Mouse (Mus musculus) granulocyte monocyte progenitor cell, adult 5-6 weeks (primary cell): ENCODE results near the gene Smim14. TPM values are rescaled to one million over a fixed set of nuclear protein-coding genes. Genes with fewer than 3 reads are reported as not detected.

Experiments
- ATAC-seq: replicated peaks from 2 replicates; pipeline ENCODE4 v1.8.0; 2016; ENCODE audit warnings: mild to moderate bottlenecking, moderate TSS enrichment, inconsistent platforms; ENCODE audit not compliant: poor library complexity, severe bottlenecking
- total RNA-seq, 2 experiments: library from RNA; stranded (forward) in 1 of 2; stranded (reverse) in 1 of 2; fragments of 200-712, 200-1000 nt in 1 of 2; fragments of >200 nt in 1 of 2; fragmentation: Nextera tagmentation in 1 of 2; gene quantifications; 2 replicates each; pipeline ENCODE4 v1.2.3; 2014 to 2017

Smim14 gene
- total RNA-seq, 2 experiments from 2014 or later, result 95.5 to 127 TPM

DNA sequence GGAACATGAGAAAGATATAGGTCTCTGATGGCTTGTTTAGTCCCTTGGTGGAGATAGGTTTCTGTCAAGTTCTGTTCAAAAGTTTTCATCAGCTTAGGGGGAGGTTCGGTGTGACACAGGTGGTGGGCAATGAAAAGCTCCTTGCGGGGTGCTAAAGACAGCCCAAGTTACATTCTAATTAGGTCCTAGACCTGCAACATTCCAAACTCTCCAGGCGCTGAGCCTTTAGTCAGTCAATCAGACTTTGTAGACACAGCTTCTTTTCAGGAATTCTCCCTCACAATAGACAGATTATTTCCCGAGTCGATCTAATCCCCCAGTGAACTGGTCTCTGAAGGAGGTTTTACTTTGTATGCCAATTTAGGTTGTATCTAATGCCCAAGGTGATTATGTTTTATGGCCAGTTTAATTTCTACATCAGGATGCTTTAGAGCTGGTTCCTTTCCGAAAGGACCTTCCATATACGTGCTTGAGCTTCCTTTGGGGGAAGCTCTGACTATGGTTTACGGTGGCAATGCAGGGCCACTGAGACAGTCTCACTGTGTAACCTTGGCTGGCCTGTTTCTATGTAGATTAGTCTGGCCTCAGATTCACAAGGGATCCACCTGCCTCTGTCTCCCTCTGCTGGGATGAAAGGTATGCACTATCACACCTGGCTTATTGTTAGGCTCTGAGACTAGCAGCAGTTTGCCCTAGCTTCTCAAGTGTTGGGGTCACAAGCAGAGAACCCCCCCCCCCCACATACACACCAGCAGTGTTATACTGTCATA is 11.1 kb downstream of the Smim14 start:
- ATAC-seq, result no peak

DNA sequence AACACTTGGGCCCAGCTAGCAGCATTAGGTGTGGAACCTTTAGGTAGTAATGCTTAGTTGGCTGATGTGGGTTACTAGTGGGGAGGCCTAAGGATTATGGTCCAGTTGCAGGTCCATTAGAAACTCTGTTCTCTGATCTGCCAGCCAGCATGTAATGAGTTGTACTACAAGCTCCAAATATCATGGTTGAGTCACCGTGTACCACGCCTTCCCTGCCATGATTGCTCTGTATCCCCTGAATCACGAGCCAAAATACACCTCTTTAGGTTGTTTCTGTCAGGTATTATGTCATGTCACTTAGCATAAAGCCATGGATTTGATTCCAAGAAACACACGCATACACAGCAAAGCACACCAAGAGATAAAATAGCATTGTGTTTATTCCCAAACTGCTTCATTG is 12.2 kb downstream of the Smim14 start:
- ATAC-seq, result no peak

DNA sequence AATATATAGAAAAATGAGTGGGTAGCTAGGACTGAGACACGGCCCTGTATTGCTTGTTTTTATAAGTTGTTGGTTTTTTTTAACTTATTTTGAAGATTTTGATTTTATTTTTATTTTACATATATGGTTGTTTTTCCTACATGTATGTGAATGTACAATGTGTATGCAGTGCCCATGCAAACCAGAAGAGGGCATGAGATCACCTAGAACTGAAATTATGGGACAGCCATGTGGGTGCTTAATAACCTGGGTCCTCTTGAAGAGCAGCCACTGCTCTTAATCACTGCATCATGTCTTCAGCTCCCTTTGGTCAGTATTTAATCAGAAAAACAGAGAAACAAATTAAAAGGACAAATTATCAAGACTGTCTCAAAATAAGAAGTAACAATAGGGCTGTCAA is 15.2 kb downstream of the Smim14 start:
- peak; percentile 67; the same call in 1 of the 2 replicates for ATAC-seq

DNA sequence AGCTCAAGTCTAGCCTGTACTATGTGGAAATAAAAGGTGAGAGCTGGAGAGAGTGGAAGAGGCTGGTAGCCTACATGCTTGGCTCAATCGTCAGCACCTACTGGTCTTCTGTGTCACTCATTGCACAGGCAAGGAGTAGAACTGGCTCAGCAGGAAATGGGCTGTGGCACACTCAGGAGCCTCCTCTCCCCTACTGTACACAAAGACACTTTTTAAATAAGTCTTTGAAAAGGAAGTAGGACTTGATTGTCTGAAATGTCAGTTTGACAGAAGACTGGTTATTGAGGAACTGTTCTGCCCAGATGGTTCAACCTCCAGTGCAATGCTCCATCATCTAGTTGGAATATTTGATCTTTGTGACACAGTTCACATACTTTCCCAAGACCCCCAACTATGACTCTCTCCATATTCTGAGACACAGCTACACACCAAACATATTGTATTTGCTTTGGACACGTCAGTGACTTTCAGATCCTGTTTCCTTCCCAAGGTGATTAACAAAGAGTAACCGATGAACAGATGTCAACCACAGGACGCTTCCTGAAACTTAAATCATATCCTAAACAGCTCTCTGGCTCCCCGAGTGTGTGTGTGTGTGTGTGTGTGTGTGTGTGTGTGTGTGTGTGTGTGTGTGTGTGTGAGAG is 22.2 kb downstream of the Smim14 start:
- peak; percentile 93 for ATAC-seq

DNA sequence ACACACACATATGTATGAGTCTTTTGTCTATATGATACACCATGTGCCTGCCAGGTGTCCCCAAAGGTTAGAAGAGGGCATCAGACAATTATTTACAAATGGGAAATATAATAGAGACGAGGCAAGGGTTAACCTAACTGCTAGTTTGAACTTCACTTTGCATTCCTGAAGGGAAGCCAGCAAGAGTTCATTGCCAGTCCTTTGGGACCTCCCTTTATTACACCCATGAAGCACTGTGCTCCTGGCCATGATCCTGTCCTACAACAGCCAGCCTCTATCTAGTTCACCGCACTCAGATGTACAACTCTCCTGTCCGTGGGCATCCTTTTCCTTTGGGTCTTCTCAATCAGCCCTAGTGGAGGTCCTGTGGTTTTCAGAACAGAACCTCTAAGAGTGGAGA is 23.5 kb downstream of the Smim14 start:
- ATAC-seq, result no peak

DNA sequence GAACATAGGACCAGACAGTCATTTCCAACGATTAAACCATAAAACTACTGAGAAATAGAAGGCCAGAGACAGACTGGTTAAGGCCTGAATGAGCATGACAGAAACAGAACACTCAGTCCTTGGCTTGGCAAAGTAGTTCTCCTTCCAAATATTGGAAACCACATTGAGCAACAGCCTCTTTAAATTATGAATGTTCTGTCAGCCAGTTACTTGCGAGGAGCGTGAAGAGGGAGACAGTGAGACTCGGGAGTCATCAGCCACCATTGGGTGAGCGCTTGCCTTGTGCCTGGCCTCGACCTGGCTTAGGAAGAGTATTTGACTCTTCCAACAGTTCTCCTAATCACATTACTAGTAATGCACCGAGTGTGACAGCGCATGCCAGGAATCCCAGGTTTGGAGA is 28.6 kb downstream of the Smim14 start:
- ATAC-seq, result peak; percentile 62

DNA sequence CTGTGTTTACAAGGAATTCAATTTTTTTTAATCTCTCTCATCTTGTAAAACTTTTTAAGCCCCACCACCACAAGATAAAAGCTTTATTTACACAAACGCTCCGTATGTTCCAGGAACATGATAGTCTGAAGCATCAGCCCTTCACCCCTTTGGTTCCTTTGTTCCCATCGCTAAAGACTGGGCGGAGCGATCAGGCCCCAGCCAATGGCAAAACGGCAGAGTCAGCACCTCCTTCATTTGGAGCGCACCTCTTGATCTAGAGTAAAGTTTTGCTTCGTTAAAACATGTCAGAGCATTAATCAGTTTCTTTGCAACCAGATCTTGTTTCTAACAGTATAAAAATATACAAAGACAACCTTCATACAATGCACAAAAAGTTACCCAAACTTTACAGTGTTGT is 31.2 kb downstream of the Smim14 start:
- peak; percentile 82 for ATAC-seq

DNA sequence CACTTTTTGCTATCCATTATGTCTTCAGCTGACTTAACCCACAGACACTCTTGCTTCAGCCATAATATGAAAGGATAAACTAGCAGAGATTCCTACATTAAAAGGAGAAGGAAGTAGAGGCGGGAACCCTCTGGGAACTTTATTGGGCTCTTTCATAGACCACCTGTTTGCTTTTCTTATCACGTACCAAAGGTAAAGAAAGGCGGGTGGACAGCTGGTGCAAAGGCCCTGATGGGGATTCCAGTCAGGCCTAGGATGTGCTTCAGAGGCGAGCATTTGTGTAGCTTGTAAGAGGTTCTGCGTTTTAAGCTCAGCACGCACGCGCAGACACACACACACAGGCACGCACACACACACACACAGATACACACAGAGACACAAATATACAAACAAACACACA is 35.6 kb downstream of the Smim14 start:
- no peak for ATAC-seq

DNA sequence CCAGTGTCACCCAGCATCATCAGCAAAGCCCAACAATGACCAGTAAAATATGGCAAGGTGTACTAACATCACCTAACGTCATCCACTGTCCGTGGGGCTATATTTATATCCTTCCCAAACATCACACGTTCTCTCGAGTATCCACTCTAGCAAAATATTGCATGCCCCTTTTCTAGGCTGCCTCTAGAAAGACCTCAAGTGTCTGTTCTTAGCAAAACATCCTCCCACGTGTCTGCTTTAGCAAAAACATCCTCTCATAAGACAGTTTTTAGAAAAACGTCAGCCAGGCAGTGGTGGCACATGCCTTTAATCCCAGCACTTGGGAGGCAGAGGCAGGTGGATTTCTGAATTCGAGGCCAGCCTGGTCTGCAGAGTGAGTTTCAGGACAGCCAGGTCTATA is 36.8 kb downstream of the Smim14 start:
- no peak for ATAC-seq

DNA sequence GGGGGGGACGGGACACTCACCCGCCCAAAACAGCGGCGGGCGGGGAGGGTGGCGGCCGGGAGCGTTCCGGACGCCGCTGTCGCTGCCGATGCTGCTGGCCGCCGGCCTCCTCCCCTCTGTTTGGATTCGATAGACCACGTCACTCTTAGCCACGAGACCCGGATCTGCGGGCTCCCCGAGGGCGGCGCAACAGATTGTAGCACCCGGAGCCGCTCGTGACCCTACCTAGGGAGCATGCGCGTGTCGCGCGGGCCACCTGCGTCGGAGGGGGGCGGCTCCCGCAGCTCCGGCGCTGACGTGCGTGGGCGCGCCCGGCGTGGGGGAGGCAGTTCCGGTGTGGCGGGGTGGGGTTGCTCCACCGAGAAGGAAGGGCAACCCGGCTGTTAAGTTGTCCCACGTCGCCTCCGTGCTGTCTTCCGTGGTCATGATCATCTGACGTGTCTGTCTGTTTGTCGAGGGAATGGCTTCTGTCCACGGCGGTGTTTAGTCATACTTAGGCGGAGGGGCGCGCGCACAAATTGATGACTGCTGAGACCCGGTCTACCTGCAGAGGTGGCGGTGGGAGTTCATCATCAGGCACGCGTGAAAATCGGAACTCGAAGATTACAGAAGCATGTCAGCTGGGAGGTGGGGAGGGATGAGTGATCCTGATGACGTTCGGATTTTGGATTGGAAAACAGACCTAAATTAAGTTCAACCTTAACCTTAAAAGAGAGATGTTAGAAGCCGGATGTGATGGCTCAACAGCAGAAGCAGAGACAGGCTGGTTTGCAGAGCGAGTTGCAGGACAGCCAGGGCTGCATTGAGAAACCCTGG is 44.1 kb downstream of the Smim14 start, which contains the start of gene Gm43552:
Gene Gm43552, minus strand, starts transcription at position 118 of the 816 bp plus-strand sequence.
- peak; percentile 76 for ATAC-seq

DNA sequence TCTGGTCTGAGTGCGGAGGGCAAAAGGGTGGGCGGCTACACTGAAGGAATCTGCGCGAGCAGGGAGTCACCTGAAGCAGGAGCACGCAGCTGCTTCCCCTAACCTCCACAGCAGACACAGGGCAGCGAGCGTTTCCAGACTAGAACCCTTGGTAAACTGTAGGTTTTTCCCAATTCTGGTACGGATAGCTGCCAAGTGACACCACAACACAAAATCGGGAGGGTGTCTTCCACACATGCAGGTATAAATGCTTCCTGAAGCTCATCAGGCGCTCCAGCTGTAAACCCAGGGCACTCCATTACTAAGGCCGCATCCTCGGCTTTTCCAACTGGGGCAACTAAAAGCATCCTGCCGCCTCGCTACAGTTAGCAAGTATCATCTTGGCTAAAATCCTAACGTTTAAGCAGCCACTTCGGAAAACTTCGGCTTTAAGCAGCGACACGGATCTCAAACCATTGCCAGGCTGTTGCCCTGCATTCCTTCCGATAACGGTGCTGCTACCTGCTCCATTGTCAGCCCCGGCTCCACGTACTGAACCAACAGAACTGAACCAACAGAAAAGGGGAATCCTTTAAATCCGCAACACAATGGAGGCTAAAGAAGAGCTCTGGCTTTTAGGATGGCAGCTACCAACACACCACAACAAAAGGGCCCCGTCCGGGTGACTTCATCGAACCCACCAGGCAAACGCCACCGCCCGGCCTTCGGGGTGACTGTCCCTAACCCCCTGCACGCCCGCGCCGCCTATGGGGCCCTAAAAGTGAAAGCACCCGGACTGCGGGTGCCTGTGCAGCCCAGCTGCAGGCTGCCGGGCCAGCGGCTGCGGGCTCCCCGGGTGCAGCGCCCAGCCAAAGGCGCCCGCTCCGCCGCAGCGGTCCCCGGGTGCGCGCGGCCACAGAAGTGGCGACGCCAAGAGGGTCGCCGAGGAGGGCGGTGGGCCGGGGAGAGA is 44.9 kb downstream of the Smim14 start:
- peak; percentile 41 for ATAC-seq

DNA sequence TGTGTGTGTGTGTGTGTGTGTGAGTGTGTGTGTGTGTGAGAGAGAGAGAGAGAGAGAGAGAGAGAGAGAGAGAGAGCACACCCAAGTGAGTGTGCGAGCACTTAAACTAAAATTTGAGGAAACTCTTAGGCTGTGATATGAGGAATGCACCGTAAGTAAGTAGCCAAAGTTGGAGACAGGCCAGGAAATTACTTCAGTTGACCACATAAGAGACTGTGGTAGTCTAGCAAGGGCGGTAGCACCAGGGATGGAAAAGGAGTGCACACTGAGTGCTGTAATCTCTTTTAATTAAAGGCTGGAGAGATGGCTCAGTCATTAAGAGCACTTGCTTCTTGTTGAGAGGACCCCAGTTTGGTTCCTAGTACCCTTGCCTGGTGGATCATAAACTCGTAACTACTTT is 47.2 kb downstream of the Smim14 start:
- ATAC-seq, result peak; percentile 39

DNA sequence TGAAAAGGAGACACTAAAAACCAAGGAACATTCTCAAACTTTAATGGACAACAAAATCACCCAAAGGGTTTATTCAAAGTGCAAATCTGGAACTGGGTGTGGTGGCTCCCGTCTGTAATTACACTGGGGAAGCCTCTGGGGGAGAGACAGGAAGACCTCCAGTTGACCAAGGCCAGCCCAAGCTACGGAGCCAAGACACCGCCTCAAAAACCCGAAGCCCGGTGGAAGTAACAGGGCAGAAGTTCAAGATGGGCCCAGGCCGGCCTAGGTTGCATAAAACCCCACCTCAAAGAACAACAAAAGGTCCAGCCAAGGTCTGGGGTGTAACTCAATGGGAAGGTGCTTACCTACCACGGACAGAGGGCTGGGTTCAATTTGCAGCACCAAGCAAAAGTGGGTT is 48.3 kb downstream of the Smim14 start:
- no peak for ATAC-seq

DNA sequence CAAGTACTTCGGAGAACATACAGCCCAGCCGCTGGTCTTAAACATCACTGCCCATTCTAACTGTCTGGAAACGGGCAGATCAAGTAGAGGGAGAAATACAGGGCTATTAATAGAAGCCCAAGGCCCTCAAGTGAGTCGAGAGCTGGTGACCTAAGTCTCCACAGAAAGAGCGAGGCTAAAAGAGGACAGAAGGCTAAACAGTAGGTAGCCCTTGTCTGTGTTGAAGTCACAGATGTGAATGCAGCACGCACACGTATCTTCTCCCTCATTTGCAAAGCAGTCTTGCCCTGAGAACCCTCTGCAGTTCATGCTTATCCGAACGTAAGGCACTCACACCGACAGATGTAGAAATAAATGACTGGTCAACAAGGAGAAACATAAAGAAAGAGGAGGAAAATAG is 49.6 kb downstream of the Smim14 start:
- no peak for ATAC-seq

DNA sequence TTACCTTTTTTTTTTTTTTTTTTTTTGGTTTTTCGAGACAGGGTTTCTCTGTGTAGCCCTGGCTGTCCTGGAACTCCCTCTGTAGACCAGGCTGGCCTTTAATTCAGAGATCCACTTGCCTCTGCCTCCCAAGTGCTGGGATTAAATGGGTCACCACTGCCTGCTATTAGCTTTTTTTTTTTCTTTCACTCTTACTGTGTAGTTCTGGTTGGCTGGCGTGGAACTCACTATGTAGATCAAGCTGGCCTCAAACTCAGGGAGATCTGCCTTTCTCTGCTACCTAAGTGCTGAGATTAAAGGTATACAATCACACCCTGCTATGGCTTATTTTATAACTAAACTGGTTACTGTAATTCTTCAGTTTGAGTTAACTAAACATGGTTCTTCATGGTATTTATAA is 50.5 kb downstream of the Smim14 start:
- no peak for ATAC-seq

DNA sequence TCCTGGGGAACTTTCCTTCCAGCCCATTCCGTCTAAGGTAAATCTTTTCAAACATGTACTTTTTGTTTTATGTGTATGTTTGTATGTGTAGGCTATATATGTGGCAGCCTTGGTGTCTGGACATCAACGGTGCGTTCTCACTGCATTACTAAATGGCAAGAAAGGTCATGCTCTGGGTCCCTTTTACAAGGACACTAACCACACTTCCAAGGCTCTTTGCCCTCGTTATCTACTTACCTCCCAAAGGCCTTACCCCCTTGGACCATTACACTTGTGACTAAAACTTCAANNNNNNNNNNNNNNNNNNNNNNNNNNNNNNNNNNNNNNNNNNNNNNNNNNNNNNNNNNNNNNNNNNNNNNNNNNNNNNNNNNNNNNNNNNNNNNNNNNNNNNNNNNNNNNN is 54.0 kb downstream of the Smim14 start:
- ATAC-seq, result no peak

DNA sequence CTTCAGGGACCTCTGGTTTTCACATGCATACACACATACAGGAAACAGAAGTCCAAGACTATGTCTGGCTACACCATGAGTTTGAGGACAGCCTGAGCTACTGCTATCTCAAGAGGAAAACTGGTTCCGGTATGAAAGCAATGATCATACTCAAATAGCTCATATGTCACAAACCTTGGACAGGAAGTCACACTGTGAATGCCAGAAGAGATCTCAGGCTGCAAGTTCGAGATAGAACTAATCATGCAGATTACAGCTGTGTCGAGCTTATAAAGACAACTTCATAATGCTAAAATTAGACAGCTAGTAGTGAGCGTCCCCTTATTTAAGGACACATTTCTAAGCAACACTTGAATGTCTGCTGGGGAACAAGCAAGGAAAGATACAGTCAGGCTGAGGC is 56.5 kb downstream of the Smim14 start:
- peak; percentile 17; the same call in 1 of the 2 replicates for ATAC-seq

DNA sequence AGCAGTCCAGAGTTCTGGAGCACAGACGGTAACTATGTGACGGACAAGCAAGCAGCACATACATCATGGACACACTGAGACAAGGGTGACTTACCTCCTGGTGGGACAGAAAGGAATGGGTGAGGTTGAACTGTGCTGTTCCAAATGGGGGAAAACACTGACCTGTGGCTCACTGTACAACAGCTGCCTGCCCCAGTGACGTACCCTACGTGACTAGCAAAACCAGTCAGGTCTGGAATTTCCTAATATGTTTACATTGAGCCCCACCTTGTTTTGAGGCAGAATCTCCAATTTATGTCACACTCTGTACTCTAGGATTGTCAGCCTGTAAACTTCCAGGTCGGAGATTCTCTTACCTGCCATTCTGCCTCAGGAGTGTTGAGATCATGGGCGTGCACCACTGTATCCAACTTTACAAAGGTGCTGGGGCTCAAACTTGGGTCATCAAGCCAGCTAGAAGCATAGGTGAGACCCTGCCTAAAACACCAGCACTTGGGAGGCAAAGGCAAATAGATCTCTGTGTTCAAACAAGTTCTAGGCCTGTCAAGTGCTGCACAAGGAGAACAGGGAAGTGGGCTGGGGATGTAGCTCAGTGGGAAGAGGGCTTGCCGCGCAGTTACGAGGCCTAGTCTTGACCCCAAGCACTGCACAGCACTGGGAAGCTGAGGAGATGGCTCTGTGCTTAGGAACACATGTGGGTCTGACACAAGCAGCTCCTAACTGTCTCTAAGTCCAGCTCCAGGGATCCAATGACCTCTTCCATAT is 57.1 kb downstream of the Smim14 start:
- no peak for ATAC-seq

DNA sequence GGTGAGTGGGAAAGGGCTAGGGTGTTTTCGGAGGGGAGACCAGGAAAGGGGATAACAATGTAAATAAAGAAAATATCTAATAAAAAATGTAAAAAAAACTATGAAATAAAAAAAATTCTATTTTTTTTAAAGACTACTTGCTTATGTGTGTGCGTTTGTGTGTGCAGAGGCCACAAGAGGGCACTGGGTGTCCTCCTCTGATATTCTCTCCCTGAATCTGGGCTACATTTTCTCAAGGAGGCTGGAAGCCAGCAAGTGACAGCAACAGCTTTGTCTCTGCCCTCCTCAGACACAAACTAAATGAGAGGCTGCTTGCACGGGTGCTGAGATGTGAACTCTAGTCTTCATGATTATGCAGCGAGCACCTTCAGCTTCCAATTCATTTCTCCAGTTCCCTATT is 58.8 kb downstream of the Smim14 start:
- no peak for ATAC-seq
